Mouse (Mus musculus) left cerebral cortex, postnatal 36 days (tissue): ENCODE data around the gene Cel. TPM values are rescaled to one million over a fixed set of nuclear protein-coding genes. Genes with fewer than 3 reads are reported as not detected.
A peak's percentile ranks its signal among the peaks of the same experiment; 100 is the strongest.
"Not testable (repeated sequence)": the region's sequence is repeated elsewhere in the genome, so short reads cannot be mapped to it uniquely, and the experiment has no call there.

Experiments
- DNase-seq, 2 experiments: peaks; one replicate each; pipeline ENCODE4 v3.0.0; 2021 to 2022; ENCODE audit warnings: low spot score in 2 of 2, mixed read lengths in 1 of 2
- intact Hi-C: fragments of 180-260 bp; cut with DNase I; formaldehyde crosslinking; loops from one replicate; pipeline ENCODE4 v1.15.1; 2025
- microRNA-seq: library from miRNA; unstranded; fragments of <30 nt; microRNA quantifications from one replicate; pipeline ENCODE4 v1.2.0, GENCODE M21; 2022
- total RNA-seq, 2 experiments: library from RNA; stranded (reverse); gene quantifications; 2 replicates each; pipeline ENCODE4 v1.2.3; 2021

Gene Cel
- total RNA-seq, 2 experiments from 2014 or later: not detected

- DNase-seq: no peak
- intact Hi-C loops: no loop called here
Observed at GRCm38 (mm10) chr2:28525219-28525942, 37.8 kb downstream of the Cel start.

- intact Hi-C loops: no loop called here
- DNase-seq: no peak
Observed at GRCm38 (mm10) chr2:28524406-28524805, 38.8 kb downstream of the Cel start.

DNA sequence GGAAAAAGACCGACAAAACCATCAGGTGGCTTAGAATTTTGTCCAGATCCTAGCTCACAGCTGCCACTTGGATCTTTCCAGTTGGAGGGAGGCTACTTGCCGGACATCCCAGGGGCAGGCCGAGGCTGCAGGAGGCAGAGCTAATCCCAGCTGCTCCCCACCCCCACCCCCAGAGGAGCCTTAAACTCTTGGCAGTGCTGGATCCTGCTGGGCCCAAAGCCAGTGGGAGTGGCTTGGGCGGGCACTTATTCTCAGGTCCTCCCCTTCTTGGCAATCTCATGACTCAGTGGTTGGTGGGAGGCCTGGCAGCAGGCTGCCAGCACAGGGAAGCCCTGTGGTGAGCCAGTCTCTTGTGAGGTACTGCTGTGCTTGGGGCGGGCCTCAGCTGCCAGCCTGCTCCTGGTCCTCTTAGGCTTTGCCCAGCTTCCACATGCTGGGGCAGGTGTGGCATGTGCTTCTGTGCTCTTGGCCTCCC, 39.5 kb downstream of the Cel start:
- intact Hi-C loops: no loop called here
- DNase-seq: peak; percentile 86 to 88

- intact Hi-C loops: no loop called here
- DNase-seq: no peak
Observed at GRCm38 (mm10) chr2:28522166-28522565, 41.0 kb downstream of the Cel start.

GRCm38 (mm10) chr2:28521571-28522151, 41.5 kb downstream of the Cel start:
- intact Hi-C loops: no loop called here
- peak; percentile 57 to 67 for DNase-seq

GRCm38 (mm10) chr2:28520581-28520980, 42.6 kb downstream of the Cel start:
- peak in 1 of 2 experiments; percentile 6 for DNase-seq
- intact Hi-C loops: no loop called here

DNA sequence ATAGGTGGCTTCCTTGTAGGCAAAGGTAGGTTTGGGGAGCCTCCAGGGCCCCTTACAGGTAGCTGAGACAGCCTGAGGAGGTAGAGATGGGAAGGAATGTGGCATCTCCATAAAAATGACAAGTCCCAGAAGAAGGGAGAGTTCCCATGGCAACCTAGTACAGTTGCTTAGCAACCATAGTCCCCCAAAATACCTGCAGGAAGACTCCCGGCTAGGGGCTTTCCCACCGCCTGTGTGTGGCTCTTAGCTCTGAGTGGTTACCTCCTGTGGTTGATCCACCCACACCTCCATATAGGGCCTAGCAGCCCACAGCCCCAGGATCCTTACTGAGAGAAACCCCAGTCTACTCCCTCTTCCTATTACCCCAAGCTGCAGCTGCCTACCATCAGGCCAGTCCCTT, 45.0 kb downstream of the Cel start:
- peak; percentile 68 to 77 for DNase-seq
- intact Hi-C loops: loop anchor here (2.0 kb wide), 1 partner anchor 15 kb away; no protein-coding TSS in a partner anchor

- peak; percentile 52 to 54 for DNase-seq
- intact Hi-C loops: loop anchor here (2.0 kb wide), 1 partner anchor 65 kb away; the partner anchor contains the start of gene Gtf3c5
Observed at GRCm38 (mm10) chr2:28517206-28517909, 45.8 kb downstream of the Cel start.

GRCm38 (mm10) chr2:28514489-28514888, 48.7 kb downstream of the Cel start:
- DNase-seq: peak; percentile 70 to 84
- intact Hi-C loops: no loop called here

DNA sequence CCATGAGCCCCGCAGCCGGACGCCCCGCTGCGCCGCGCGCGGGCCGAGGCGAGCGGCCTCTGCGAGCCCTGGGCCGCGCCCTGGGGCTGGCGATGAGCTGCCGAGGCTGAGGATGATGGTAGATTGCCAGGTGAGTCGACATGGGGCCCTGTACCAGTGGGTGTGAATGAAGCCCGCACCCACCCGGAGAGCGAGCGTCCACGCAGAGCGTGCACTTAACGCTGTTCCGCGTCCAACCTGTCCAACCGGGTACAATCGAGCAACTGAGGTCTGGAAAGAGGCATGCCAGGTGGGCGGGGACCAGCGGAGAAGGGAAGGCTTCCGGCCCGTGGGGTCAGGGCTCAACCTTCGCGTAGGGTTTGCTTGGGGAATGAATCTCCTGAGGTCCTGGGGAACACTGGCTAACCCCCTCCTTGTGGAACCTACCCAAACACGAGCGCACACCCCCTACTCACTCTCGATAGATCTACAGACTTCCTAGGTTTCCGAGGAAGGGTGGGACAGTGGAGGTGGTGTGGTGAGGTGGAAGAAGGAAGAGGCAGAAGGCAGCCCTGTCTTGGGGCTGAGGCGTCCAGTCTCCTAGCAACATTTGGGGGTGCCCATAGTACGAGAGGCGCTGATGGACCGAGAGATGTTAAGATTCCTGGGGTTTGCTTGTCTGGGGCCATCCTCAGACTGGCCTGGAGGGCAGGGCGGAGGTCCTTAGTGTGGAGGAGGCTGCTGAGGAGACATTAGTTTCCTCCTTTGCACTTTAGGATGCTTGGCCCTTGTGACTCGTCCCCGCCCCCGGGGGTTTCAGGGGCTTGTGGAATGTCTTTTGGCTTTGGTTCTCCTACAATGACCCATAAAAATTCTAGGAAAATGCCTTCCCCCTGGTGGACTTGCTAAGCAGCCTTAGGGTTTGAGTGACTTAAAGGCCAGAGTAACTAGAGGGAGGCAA, 49.5 kb downstream of the Cel start:
- intact Hi-C loops: no loop called here
- DNase-seq: peak; percentile 32 to 60

- DNase-seq: peak in 1 of 2 experiments; percentile 68
- intact Hi-C loops: no loop called here
Observed at GRCm38 (mm10) chr2:28512798-28513401, 50.3 kb downstream of the Cel start, which contains the start of gene Ralgds. Ralgds (plus strand) TSS chr2:28513125.

- intact Hi-C loops: not testable (repeated sequence)
Observed at GRCm38 (mm10) chr2:28511600-28511999, 51.6 kb downstream of the Cel start.

GRCm38 (mm10) chr2:28506291-28506690, 56.9 kb downstream of the Cel start:
- no peak for DNase-seq

More at GRCm38 (mm10) chr2:28511600-28511999, 51.6 kb downstream of the Cel start:
- not testable (repeated sequence) for DNase-seq

GRCm38 (mm10) chr2:28505795-28506194, 57.4 kb downstream of the Cel start, which contains the start of gene Gm10134:
Gm10134 (plus strand) TSS chr2:28506095.
- DNase-seq: no peak
- intact Hi-C loops: no loop called here

More at GRCm38 (mm10) chr2:28506291-28506690, 56.9 kb downstream of the Cel start:
- intact Hi-C loops: no loop called here

Small RNAs within 50 kb of the gene (microRNA-seq; reads per million reads assigned to microRNA genes)
- not detected for gene Gm22824

Other genes starting within 250 kb of the Cel start
- 10 to 100 TPM; 26.8 to 30.3 TPM for gene Ppp1r26, start 116.6 kb downstream of the Cel start, total RNA-seq
- 1 to 10 TPM; 4.0 to 5.1 TPM for gene 1700007K13Rik, start 97.1 kb downstream of the Cel start, total RNA-seq
- gene Mrps2, start 95.3 kb downstream of the Cel start, total RNA-seq: 10 to 100 TPM; 35.4 to 39.0 TPM
- 1 to 10 TPM; 1.6 to 3.3 TPM for gene Gbgt1, start 66.5 kb downstream of the Cel start, total RNA-seq
- gene Gm10134, start 57.3 kb downstream of the Cel start, total RNA-seq: 1 to 10 TPM; 1.7 TPM
- 10 to 100 TPM; 82.7 to 82.8 TPM for gene Ralgds, start 50.3 kb downstream of the Cel start, total RNA-seq
- gene Gtf3c5, start 20.3 kb upstream of the Cel start, total RNA-seq: 10 to 100 TPM; 17.9 to 18.6 TPM
- not detected for gene Gfi1b, start 58.6 kb upstream of the Cel start, total RNA-seq
- 10 to 100 TPM; 48.4 to 60.7 TPM for gene Tsc1, start 77.8 kb upstream of the Cel start, total RNA-seq
- gene Spaca9, start 136.3 kb upstream of the Cel start, total RNA-seq: not detected
- gene Ak8, start 136.8 kb upstream of the Cel start, total RNA-seq: 1 to 10 TPM; 1.6 to 1.7 TPM